Mouse (Mus musculus) bone marrow, adult 2 months (tissue): ENCODE measurements around the gene 1700003F12Rik.

ENCODE experiments used
- CTCF ChIP-seq: fragments of 200-500 bp; IDR thresholded peaks from 2 replicates; pipeline ENCODE4 v1.5.1; 2011; ENCODE audit warnings: low read length, control low read depth; ENCODE audit not compliant: control insufficient read depth, insufficient read depth
- POLR2A ChIP-seq: fragments of 200-500 bp; IDR thresholded peaks from 2 replicates; pipeline ENCODE4 v1.6.1; 2011; ENCODE audit warnings: low read depth, mild to moderate bottlenecking, control low read depth, low read length, borderline replicate concordance; ENCODE audit not compliant: control insufficient read depth

DNA sequence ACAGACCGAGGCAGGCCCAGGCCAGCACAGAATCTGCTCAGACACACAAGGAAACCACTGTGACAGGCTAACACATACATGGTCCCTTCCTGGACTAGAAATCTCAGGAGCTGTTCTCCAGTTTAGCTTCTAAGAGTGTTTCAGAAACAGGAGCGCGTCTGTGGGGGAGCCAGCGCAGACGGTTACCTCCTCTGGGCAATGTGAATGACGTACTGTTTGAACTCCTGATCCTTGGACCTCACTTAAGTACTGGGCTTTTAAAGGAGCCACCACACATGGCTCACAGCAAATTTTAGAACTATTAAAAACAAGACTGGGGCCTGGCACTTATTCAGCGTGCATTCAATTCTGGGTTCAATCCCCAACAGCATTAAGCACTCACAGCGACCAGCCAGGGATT, 19.8 kb downstream of the 1700003F12Rik start:
- no peak for TF ChIP-seq POLR2A
- TF ChIP-seq CTCF = no peak
